Mouse (Mus musculus) CH12.LX (cell line): ENCODE results near the gene Syne3. TPM values are rescaled to one million over a fixed set of nuclear protein-coding genes. Genes with fewer than 3 reads are reported as not detected.

ENCODE experiments used
- DNase-seq: peaks from one replicate; pipeline ENCODE4 v3.0.0-alpha.2; 2013; ENCODE audit errors: extremely low read depth
- H3K27ac ChIP-seq: 2 replicates; pipeline ENCODE4 v1.5.1; 2012; ENCODE audit warnings: low read depth, mild to moderate bottlenecking, control low read depth, moderate library complexity; ENCODE audit not compliant: insufficient read depth
- H3K27me3 ChIP-seq: replicated peaks from 2 replicates; pipeline ENCODE3; 2012; ENCODE audit warnings: inconsistent platforms
- H3K36me3 ChIP-seq, 2 experiments: replicated peaks in 1 of 2; 2 replicates each; pipeline versions ENCODE3 to v1.6.1; 2012; ENCODE audit warnings: inconsistent platforms in 1 of 2, low read length in 1 of 2, mild to moderate bottlenecking in 1 of 2, mixed read lengths in 1 of 2, moderate library complexity in 1 of 2; ENCODE audit not compliant: control insufficient read depth in 1 of 2, insufficient read depth in 1 of 2
- H3K4me1 ChIP-seq, 2 experiments: 2 replicates each; pipeline ENCODE4 v1.6.1; 2012; ENCODE audit warnings: inconsistent platforms in 1 of 2, moderate library complexity in 1 of 2; ENCODE audit not compliant: insufficient read depth in 2 of 2, control insufficient read depth in 1 of 2
- H3K4me2 ChIP-seq: 2 replicates; pipeline ENCODE4 v1.6.1; 2012; ENCODE audit warnings: low read depth, mild to moderate bottlenecking, control low read depth; ENCODE audit not compliant: poor library complexity, insufficient read depth, severe bottlenecking
- H3K4me3 ChIP-seq, 3 experiments: fragments of 150-350 bp in 1 of 3; sonication (generic) in 1 of 3; replicated peaks in 1 of 3; 2 replicates each; pipeline versions ENCODE3 to v1.5.1; 2011 to 2012; ENCODE audit warnings: low read depth in 2 of 3, low read length in 2 of 3, mild to moderate bottlenecking in 2 of 3, moderate library complexity in 2 of 3, control low read depth in 1 of 3, improper control_type of control experiment in 1 of 3, inconsistent platforms in 1 of 3, mixed read lengths in 1 of 3; ENCODE audit not compliant: poor library complexity in 1 of 3
- H3K79me2 ChIP-seq: replicated peaks from 2 replicates; pipeline ENCODE4 v1.6.1; 2012; ENCODE audit warnings: mild to moderate bottlenecking, moderate library complexity; ENCODE audit not compliant: control insufficient read depth, poor library complexity, insufficient read depth, severe bottlenecking; ENCODE audit errors: extremely low read depth
- H3K9ac ChIP-seq: 2 replicates; pipeline ENCODE4 v1.6.1; 2012; ENCODE audit warnings: low read depth, mild to moderate bottlenecking, control low read depth, moderate library complexity; ENCODE audit not compliant: insufficient read depth
- H3K9me3 ChIP-seq: replicated peaks from 2 replicates; pipeline ENCODE3; 2012; ENCODE audit warnings: low read length, inconsistent platforms, mixed read lengths
- CHD2 ChIP-seq: IDR thresholded peaks from 2 replicates; pipeline ENCODE4 v1.6.1; 2011; ENCODE audit warnings: low read length, improper control_type of control experiment
- E2F4 ChIP-seq: IDR thresholded peaks from 2 replicates; pipeline ENCODE4 v1.6.1; 2011; ENCODE audit warnings: low read depth, low read length, improper control_type of control experiment; ENCODE audit not compliant: insufficient replicate concordance
- ELF1 ChIP-seq: IDR thresholded peaks from 2 replicates; pipeline ENCODE4 v1.6.1; 2014; ENCODE audit warnings: low read depth, mild to moderate bottlenecking, inconsistent platforms, low read length, improper control_type of control experiment
- EP300 ChIP-seq: IDR thresholded peaks from 2 replicates; pipeline ENCODE4 v1.6.1; 2011; ENCODE audit warnings: low read length, improper control_type of control experiment
- ETS1 ChIP-seq: conservative IDR thresholded peaks from 2 replicates; pipeline ENCODE4 v1.6.1; 2012; ENCODE audit warnings: low read depth, mild to moderate bottlenecking, inconsistent platforms, low read length, improper control_type of control experiment, moderate library complexity
- GABPA ChIP-seq: IDR thresholded peaks from 2 replicates; pipeline ENCODE4 v1.6.1; 2012; ENCODE audit warnings: low read depth, low read length, improper control_type of control experiment, inconsistent platforms; ENCODE audit not compliant: insufficient replicate concordance
- HCFC1 ChIP-seq: IDR thresholded peaks from 2 replicates; pipeline ENCODE4 v1.6.1; 2012; ENCODE audit warnings: low read depth, mild to moderate bottlenecking, inconsistent platforms, low read length, improper control_type of control experiment
- IRF4 ChIP-seq: IDR thresholded peaks from 2 replicates; pipeline ENCODE4 v1.6.1; 2014; ENCODE audit warnings: low read depth, mild to moderate bottlenecking, inconsistent platforms, low read length, improper control_type of control experiment
- JUN ChIP-seq: IDR thresholded peaks from 2 replicates; pipeline ENCODE4 v1.6.1; 2011; ENCODE audit warnings: low read depth, mild to moderate bottlenecking, low read length, improper control_type of control experiment, moderate library complexity; ENCODE audit not compliant: insufficient read depth
- JUND ChIP-seq: conservative IDR thresholded peaks from 2 replicates; pipeline ENCODE4 v1.6.1; 2011; ENCODE audit warnings: low read depth, low read length, improper control_type of control experiment
- KAT2A ChIP-seq: IDR thresholded peaks from 2 replicates; pipeline ENCODE4 v1.6.1; 2012; ENCODE audit warnings: low read length, improper control_type of control experiment, inconsistent platforms; ENCODE audit not compliant: insufficient replicate concordance
- MAFK ChIP-seq: IDR thresholded peaks from 2 replicates; pipeline ENCODE4 v1.6.1; 2011; ENCODE audit warnings: low read length, improper control_type of control experiment; ENCODE audit not compliant: insufficient replicate concordance
- MAZ ChIP-seq: IDR thresholded peaks from 2 replicates; pipeline ENCODE4 v1.6.1; 2012; ENCODE audit warnings: low read depth, mild to moderate bottlenecking, inconsistent platforms, low read length, improper control_type of control experiment, moderate library complexity
- MEF2A ChIP-seq: IDR thresholded peaks from 2 replicates; pipeline ENCODE4 v1.6.1; 2014; ENCODE audit warnings: low read depth, mild to moderate bottlenecking, inconsistent platforms, low read length, improper control_type of control experiment, borderline replicate concordance
- PAX5 ChIP-seq: IDR thresholded peaks from 2 replicates; pipeline ENCODE4 v1.6.1; 2012; ENCODE audit warnings: low read length, inconsistent platforms, mixed read lengths
- POLR2A ChIP-seq: IDR thresholded peaks from 2 replicates; pipeline ENCODE4 v1.6.1; 2011; ENCODE audit warnings: low read depth, mild to moderate bottlenecking, improper control_type of control experiment, low read length
- RCOR1 ChIP-seq: conservative IDR thresholded peaks from 2 replicates; pipeline ENCODE4 v1.6.1; 2012; ENCODE audit warnings: low read depth, mild to moderate bottlenecking, inconsistent platforms, low read length, improper control_type of control experiment
- SMC3 ChIP-seq: IDR thresholded peaks from 2 replicates; pipeline ENCODE4 v1.6.1; 2011; ENCODE audit warnings: low read depth, low read length, improper control_type of control experiment
- UBTF ChIP-seq: IDR thresholded peaks from 2 replicates; pipeline ENCODE4 v1.6.1; 2012; ENCODE audit warnings: low read depth, mild to moderate bottlenecking, inconsistent platforms, low read length, improper control_type of control experiment, moderate library complexity
- USF1 ChIP-seq: IDR thresholded peaks from 2 replicates; pipeline ENCODE4 v1.6.1; 2014; ENCODE audit warnings: low read depth, mild to moderate bottlenecking, inconsistent platforms, low read length, improper control_type of control experiment
- ZC3H11A ChIP-seq: IDR thresholded peaks from 2 replicates; pipeline ENCODE4 v1.6.1; 2012; ENCODE audit warnings: low read depth, mild to moderate bottlenecking, inconsistent platforms, low read length, improper control_type of control experiment
- ZKSCAN1 ChIP-seq: IDR thresholded peaks from 2 replicates; pipeline ENCODE4 v1.6.1; 2012; ENCODE audit warnings: low read depth, inconsistent platforms, low read length, improper control_type of control experiment, borderline replicate concordance
- ZMIZ1 ChIP-seq: IDR thresholded peaks from 2 replicates; pipeline ENCODE4 v1.6.1; 2012; ENCODE audit warnings: low read depth, mild to moderate bottlenecking, inconsistent platforms, low read length, improper control_type of control experiment
- dilution Hi-C: fragments of 300-500 bp; cut with MboI; formaldehyde crosslinking; loops from 2 replicates; pipeline ENCODE4 v1.14.3; 2020; ENCODE audit warnings: low sequenced_read_pairs; ENCODE audit not compliant: extremely low pct_unique_long_range_greater_than_20kb, extremely low pct_ligation_motif_present
- in situ Hi-C: fragments of 300-500 bp; cut with MboI; formaldehyde crosslinking; loops from 3 replicates; pipeline ENCODE4 v1.14.3; 2019; ENCODE audit warnings: low sequenced_read_pairs, low pct_ligation_motif_present, low pct_unique_long_range_greater_than_20kb, mixed read lengths
- polyA plus RNA-seq: library from polyadenylated mRNA; unstranded; fragments of >175 nt; gene quantifications from 2 replicates; pipeline ENCODE4 v1.2.1, GENCODE M21; 2012; ENCODE audit warnings: low read depth; ENCODE audit not compliant: insufficient read length
- total RNA-seq, 2 experiments: library from RNA; depleted of rRNA; stranded (reverse); fragments of 300-350 nt in 1 of 2; fragments of >200 nt in 1 of 2; gene quantifications; 2 replicates each; pipeline ENCODE4 v1.2.3; 2012 to 2014

Gene Syne3
- total and polyA plus RNA-seq, 3 experiments: 5.3 to 18.7 (median 7.3) TPM

DNA sequence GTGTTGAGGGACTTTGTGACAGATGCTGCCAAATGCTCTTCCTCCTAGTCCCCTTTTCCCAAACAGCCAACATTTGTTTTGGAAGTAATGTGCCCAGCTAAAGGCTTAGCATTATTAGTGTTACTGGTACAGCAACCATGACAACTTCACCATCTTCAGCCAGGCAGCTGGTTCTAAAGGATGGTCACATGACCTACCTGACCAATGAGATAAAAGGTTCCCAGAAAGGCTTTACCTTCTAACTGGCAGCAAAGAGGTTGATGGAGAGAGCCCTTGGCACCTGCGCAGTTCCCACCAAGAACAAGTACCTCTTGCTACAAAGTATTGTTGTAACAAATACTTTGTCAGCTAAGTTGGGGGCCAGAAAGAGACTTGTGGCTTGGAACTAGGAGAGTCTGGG, 52.4 kb downstream of the Syne3 start:
- Histone ChIP-seq H3K4me2 (no peak overlapping the region), H3K4me3 (no peak overlapping the region), H3K27ac (no peak overlapping the region), H3K4me1 (peaks cover 0 to 11% of the 10 kb centered on the region in 2 experiments; a peak in 2 of 4 replicates), H3K36me3 (peaks cover 68 to 83% of the 10 kb centered on the region in 2 experiments), H3K79me2 (no peaks in the 10 kb centered on the region), H3K9me3 (no peaks in the 10 kb centered on the region), H3K27me3 (no peaks in the 10 kb centered on the region), H3K9ac (no peak overlapping the region)
- no peak for DNase-seq
- TF ChIP-seq KAT2A (no peak), ETS1 (no peak), USF1 (no peak; the same call in 1 of the 2 replicates), SMC3 (no peak), ZC3H11A (no peak), HCFC1 (no peak), GABPA (no peak), MEF2A (no peak), CHD2 (no peak), MAFK (no peak), ZMIZ1 (no peak), RCOR1 (no peak), JUN (no peak), MAZ (no peak)
- in situ Hi-C loops: loop anchor here (10.0 kb wide), 1 partner anchor 48 kb away; the partner anchor contains the start of gene Syne3
- dilution Hi-C loops: no loop called here

DNA sequence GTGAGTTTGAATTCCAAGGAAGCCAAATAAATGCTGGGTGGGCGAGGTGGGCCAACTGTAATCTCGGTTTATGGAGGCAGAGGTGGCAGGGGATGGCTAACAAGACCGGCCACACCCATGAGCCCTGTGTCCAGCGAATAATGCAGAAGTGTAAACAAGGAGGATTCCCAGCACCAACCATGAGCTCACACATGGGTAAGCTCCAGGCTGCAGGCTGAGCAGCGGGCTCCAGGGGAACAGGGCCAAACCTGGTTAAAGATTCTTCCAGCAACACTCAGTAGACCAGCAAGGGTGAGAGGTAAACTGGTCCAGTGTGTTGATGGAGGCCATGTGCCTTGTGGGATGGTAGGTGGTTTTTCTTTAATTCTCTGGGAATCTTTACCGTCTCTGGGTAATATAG, 53.2 kb downstream of the Syne3 start:
- no peak for DNase-seq
- in situ Hi-C loops: loop anchor here (10.0 kb wide), 1 partner anchor 48 kb away; the partner anchor contains the start of gene Syne3
- dilution Hi-C loops: no loop called here

More for the DNA sequence above, 53.2 kb downstream of the Syne3 start:
- H3K9ac ChIP-seq: no peak overlapping the region
- no peak overlapping the region for H3K4me2 ChIP-seq
- peaks cover 72 to 85% of the 10 kb centered on the region in 2 experiments for H3K36me3 ChIP-seq
- H3K27me3 ChIP-seq: no peaks in the 10 kb centered on the region
- no peaks in the 10 kb centered on the region for H3K9me3 ChIP-seq
- no peak overlapping the region for H3K4me3 ChIP-seq
- H3K79me2 ChIP-seq: no peaks in the 10 kb centered on the region
- no peak overlapping the region for H3K27ac ChIP-seq
- H3K4me1 ChIP-seq: peaks cover 0 to 11% of the 10 kb centered on the region in 2 experiments; a peak in 2 of 4 replicates
- TF ChIP-seq PAX5 (no peak), ZMIZ1 (no peak), E2F4 (no peak), JUND (no peak), CHD2 (no peak), IRF4 (no peak), ZKSCAN1 (no peak), JUN (no peak), MAZ (no peak), EP300 (no peak), ELF1 (no peak), UBTF (no peak), KAT2A (no peak), POLR2A (no peak), RCOR1 (no peak)
- TF ChIP-seq, all 38 proteins: peak for 0
